Mouse (Mus musculus): ENCODE measurements around the gene Hypk.

Gene Hypk

GRCm38 (mm10) chr2:121505942-121506882, 53.1 kb downstream of the Hypk start, which contains the start of the genes Mfap1a and Wdr76:
TSS of gene Mfap1a (minus strand) at chr2:121506665.
TSS of gene Wdr76 (plus strand) at chr2:121506723.
- peak; percentile 81 for DNase-seq (ENCODE audit: low read depth, low spot score)

DNA sequence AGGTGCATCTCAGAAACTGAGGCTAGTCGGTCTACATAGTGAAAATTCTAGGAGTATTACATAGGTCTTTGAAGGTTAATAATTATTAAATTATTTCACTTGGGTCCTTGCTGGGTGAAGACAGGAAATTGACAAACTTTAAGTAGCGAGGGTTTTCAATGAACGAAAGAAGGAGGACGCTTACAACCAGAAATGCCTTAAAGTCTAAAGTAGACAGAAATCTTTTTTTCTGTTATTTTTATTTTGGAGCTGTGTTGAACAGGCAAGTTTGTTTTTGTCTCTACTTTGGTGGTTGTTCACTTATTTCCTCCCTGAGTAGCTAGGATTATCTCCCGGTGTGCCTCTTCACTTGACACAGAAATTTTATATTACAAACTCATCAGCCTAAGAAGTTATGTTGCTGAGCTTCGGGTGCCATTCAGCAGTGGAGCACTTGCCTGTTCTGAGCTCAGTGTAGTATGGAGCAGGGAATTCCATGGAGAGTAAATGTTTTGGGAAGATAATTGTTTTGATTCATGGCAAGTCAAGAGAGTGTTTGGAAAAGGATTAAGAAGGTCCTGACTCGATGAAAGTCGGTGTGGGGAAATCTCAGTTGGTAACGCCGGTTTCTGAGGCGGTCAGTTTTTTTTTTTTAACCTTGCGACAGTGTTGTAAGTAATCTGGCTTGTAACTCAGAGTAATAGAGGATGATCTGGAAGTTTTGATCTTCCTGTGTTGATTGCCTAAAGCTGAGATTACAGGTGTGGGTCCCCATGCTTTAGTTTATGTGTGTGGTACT, 54.3 kb downstream of the Hypk start:
- no peak for DNase-seq (ENCODE audit: low read depth, low spot score)

DNA sequence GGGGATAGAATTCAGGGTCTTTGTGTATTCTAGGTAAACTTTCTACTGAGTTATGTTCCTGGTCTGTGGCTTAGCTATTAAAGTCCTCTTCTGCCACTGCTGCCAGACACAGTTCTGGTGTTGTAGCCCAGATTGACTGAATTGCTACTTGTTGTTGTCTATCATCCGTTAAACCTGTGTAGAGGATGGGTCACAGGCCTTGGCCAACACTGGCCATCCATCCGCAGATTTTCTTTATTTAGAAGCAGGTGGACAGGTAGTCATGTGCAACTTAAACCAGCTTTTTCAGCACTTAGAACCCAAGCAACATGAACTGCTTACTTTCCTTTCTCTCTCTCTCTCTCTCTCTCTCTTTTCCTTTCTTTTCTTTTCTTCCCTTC, 54.9 kb downstream of the Hypk start:
- no peak for DNase-seq (ENCODE audit: low read depth, low spot score)

Data from embryo, embryonic 11.5 days (tissue).